Mouse (Mus musculus) limb, embryonic 15.5 days (tissue): ENCODE results near the gene Vmn2r49. TPM values are rescaled to one million over a fixed set of nuclear protein-coding genes. Genes with fewer than 3 reads are reported as not detected.
"Not testable (repeated sequence)": the region's sequence is repeated elsewhere in the genome, so short reads cannot be mapped to it uniquely, and the experiment has no call there.

Experiments
- ATAC-seq: fragments of 200-750 bp; cut with Nextera tagmentation; 2 replicates; pipeline ENCODE4 v1.8.0; 2017; ENCODE audit warnings: low read depth, moderate TSS enrichment; ENCODE audit not compliant: insufficient number of reproducible peaks, low FRiP score, low TSS enrichment
- H3K27ac ChIP-seq: fragments of 300-500 bp; sonication (generic); 2 replicates; pipeline ENCODE4 v1.5.1; 2015; ENCODE audit warnings: moderate library complexity, mild to moderate bottlenecking, inconsistent platforms
- H3K27me3 ChIP-seq: fragments of 300-500 bp; sonication (generic); 2 replicates; pipeline ENCODE4 v1.6.1; 2015; ENCODE audit warnings: inconsistent platforms
- H3K36me3 ChIP-seq: fragments of 300-500 bp; sonication (generic); 2 replicates; pipeline ENCODE4 v1.6.1; 2015; ENCODE audit warnings: inconsistent platforms
- H3K4me1 ChIP-seq: fragments of 300-500 bp; sonication (generic); 2 replicates; pipeline ENCODE4 v1.6.1; 2015; ENCODE audit warnings: inconsistent platforms
- H3K4me2 ChIP-seq: fragments of 300-500 bp; sonication (generic); 2 replicates; pipeline ENCODE4 v1.6.1; 2015; ENCODE audit warnings: mild to moderate bottlenecking, inconsistent platforms
- H3K4me3 ChIP-seq: fragments of 300-500 bp; sonication (generic); 2 replicates; pipeline ENCODE4 v1.5.1; 2015; ENCODE audit warnings: mild to moderate bottlenecking, inconsistent platforms
- H3K9ac ChIP-seq: fragments of 300-500 bp; sonication (generic); 2 replicates; pipeline ENCODE4 v1.6.1; 2015; ENCODE audit warnings: inconsistent platforms
- H3K9me3 ChIP-seq: fragments of 300-500 bp; sonication (generic); 2 replicates; pipeline ENCODE4 v1.6.1; 2016; ENCODE audit warnings: inconsistent platforms
- WGBS: fragments of 180-500 bp; shearing (Covaris S2); methylation state at CpG from one replicate; pipeline ENCODE4 v1.1.7; 2015; 5-methylcytosine and 5-hydroxymethylcytosine counted together
- polyA plus RNA-seq: library from polyadenylated mRNA; unstranded; fragments of >200 nt; fragmentation: Nextera tagmentation; extraction: Ambion mirVana; gene quantifications from 2 replicates; pipeline ENCODE4 v1.2.1, GENCODE M21; 2015

Vmn2r49 gene
- not detected in 2 replicates for polyA plus RNA-seq

DNA sequence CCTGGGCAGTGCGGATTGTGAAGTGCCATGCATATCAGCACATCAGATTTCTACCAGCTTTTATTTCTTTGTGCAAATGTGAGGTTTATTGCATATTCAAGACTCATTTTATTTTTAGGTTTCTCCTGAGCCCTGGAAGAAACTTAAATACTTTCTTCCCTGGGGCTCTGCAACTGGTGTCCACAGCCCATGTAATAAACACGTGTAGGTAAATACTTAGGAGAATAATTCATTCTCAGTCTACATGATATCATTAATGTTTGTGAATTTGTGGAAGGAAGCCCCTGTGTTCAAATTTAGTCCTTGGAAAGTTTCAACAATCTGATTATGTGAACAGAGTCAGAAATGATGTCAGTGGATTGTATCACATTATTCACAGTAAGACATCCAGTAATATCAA, at the start of gene Vmn2r49:
Gene Vmn2r49, minus strand, starts transcription at position 101 of the 400 bp plus-strand sequence.
- not testable (repeated sequence) for H3K4me1 ChIP-seq, H3K9me3 ChIP-seq, H3K27me3 ChIP-seq, H3K36me3 ChIP-seq, H3K27ac ChIP-seq, H3K4me3 ChIP-seq, H3K4me2 ChIP-seq, H3K9ac ChIP-seq, ATAC-seq
- no CpG with 5 or more reads among the region's 2 CpGs for WGBS

DNA sequence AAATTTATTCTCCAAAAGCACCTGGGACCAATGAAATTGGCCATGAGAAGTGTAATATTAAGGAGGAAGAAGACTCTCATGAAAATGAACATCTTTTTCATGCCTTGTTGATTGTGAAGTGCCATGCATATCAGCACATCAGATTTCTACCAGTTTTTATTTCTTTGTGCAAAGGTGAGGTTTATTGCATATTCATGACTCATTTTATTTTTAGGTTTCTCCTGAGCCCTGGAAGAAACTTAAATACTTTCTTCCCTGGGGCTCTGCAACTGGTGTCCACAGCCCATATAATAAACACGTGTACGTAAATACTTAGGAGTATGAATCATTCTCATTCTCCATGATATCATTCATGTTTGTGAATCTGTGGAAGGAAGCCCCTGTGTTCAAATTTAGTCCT, 38.6 kb downstream of the Vmn2r49 start, which contains the start of gene Vmn2r48:
Gene Vmn2r48, minus strand, starts transcription at position 101 of the 400 bp plus-strand sequence.
- ATAC-seq, H3K4me3 ChIP-seq, H3K27ac ChIP-seq, H3K4me2 ChIP-seq, H3K9ac ChIP-seq, H3K9me3 ChIP-seq, H3K36me3 ChIP-seq, H3K27me3 ChIP-seq, H3K4me1 ChIP-seq: not testable (repeated sequence)
- WGBS = 76% methylated on average over 2 of the region's 2 CpGs

Other genes with a start within 250 kb of the Vmn2r49 start
- not detected in 2 replicates for gene Vmn2r46, start 221.7 kb downstream of the Vmn2r49 start, polyA plus RNA-seq
- gene Vmn2r47, start 150.9 kb downstream of the Vmn2r49 start, polyA plus RNA-seq = not detected in 2 replicates
- not detected in 2 replicates for gene Vmn2r48, start 38.7 kb downstream of the Vmn2r49 start, polyA plus RNA-seq
- gene Vmn2r50, start 61.0 kb upstream of the Vmn2r49 start, polyA plus RNA-seq = not detected in 2 replicates
- not detected in 2 replicates for gene Vmn2r51, start 113.5 kb upstream of the Vmn2r49 start, polyA plus RNA-seq
- not detected in 2 replicates for gene Vmn2r52, start 184.3 kb upstream of the Vmn2r49 start, polyA plus RNA-seq